Mouse (Mus musculus): ENCODE measurements around the gene S1pr4.

The S1pr4 gene

GRCm38 (mm10) chr10:81500032-81500431, at the start of gene S1pr4:
Gene S1pr4 (minus strand): TSS chr10:81500132.
- DNase-seq: no peak

- DNase-seq: no peak
Observed at GRCm38 (mm10) chr10:81548944-81549343, 49.0 kb upstream of the S1pr4 start.

GRCm38 (mm10) chr10:81546788-81547571, 47.0 kb upstream of the S1pr4 start:
- DNase-seq: no peak

- no peak for DNase-seq
Observed at GRCm38 (mm10) chr10:81546332-81546731, 46.4 kb upstream of the S1pr4 start.

DNA sequence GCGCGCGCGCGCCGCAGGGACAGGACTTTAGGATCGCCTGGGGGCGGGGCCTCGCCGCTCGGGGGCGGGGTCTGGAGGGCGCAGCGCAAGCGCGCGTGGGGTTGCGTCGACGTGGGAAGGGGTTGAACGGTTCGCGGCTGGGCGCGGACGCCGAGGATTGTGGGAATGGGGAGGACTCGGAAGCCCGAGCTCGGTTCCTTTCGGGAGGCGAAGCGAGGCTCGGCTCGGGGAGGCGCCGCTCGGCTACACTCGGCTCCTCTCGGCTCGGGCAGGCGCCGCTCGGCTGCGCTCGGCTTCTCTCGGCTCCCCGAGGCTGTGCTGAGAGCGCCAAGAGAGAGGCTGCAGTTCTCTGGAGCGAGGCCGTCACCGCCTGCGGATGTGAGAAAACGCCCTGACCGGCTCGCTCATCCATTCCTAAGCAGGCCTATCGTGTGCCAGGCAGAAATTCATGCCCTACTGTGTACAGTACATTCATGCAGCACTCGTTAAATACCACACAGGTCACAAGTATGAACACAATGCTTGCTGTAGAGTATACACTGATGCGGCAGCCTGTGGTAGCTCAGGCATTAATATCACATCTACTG, 45.3 kb upstream of the S1pr4 start, which contains the start of gene Gna11:
Gna11 (minus strand) TSS at position 30 of the 587 bp plus-strand sequence.
- peak; percentile 100 for DNase-seq

- peak in 1 of 2 experiments; percentile 38 for DNase-seq
Observed at GRCm38 (mm10) chr10:81544296-81545160, 44.6 kb upstream of the S1pr4 start.

DNA sequence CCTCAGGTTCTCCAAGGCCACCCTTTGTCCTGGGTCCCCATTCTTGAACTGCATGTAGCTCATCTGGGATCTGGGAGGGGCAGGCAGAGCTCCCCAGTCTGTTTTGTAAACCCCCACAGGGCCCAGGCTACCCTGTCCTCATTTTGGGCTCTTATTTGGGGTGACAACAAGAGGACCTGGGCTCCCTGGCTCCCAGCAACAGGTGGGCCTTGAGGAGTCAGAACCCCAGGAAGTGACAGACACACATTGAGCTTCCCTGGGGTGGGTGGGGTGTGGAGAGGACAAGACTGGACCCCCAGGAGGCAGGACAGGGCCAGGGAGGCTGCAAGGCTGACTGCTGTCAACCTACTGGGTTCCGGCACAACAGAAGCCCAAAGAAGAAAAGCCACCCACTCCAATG, 43.7 kb upstream of the S1pr4 start:
- peak in 1 of 2 experiments; percentile 42 for DNase-seq

GRCm38 (mm10) chr10:81542727-81543460, 43.0 kb upstream of the S1pr4 start:
- DNase-seq: no peak

DNA sequence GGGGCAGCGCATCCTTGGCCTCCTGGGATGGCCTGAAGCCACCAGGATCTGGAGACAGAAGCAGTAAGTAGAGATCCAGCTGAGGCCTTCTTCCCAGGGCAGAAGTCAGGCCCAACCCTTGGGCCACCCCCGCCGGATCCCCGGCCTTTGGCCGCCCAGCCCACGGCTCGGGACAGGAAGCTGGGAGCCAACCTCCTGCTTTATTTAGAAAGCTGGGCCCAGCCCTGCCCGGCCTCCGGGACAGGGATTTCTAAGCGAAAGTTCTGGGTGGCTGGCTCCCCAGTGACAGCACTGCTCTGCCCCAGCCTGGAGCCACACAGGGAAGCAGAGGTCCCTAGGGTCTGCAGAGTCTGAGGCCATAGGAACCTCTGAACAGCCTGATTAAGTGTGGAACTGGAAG, 41.9 kb upstream of the S1pr4 start:
- no peak for DNase-seq

GRCm38 (mm10) chr10:81541363-81541762, 41.4 kb upstream of the S1pr4 start:
- no peak for DNase-seq

DNA sequence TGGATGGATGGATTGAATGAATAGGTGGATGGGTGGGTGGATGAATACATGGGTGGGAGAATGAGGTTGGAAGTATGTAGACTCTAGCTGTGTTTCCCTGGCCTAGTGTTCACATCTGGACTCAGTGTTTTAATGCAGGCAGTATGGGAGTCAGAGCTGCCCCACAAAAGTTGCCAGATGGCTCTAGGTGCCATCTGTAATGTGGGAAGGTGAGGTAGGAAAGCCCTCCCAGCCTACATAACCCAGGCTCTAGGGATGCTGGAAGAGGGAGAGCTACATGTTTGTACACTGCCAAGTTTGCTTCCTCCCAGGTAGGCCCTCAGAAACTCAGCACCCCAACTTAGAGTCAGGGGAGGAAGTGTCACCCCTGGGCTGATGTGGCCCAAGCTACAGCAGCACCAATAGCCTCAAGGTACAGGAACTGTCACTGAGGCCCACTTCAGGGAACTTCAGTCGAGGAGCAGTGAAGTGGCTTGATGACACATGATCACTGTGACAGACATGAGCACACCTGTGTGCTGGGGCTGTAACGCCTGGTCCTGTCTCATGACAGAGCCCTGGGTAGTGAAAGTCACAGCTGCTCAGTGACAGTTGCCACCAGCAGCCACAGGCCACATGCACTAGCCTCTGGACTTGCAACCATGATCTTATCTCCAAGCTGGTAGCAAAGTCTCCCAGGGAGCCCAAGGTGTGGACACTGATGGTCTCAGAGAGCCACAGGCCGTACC, 38.6 kb upstream of the S1pr4 start:
- no peak for DNase-seq

DNA sequence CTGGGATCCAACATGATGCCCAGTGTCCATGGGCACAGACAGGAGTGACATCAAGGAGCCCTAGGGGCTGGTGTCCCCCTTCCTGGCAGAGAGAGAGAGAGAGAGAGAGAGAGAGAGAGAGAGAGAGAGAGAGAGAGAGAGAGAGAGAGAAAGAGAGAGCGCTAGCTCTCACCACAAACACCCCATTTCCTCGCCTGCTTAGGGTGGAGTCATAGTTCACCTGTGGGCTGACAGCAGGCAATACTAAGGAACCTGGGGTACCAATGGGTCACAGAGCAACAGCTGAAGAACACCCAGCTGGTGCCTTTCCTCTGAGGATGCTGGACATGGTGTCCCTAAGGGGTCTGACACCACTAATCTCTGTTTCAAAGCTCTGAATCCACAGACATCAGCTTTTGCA, 37.5 kb upstream of the S1pr4 start:
- DNase-seq: no peak

DNA sequence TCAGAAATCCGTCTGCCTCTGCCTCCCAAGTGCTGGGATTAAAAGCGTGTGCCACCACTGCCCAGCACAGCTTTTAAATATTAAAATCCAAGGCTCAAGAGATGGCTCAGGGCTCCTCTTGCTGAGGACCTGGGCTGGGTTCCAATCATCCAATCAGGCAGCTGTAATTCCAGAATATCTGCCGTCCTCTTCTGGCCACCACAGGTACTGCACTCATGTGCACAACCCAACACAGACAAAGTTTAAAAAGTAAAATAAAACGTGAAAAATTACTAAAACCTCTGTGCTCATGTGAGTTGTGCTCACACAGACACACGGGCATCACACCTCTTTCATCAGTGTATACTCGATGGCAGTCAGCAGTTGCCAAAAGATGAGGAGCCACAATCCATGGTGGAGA, 36.8 kb upstream of the S1pr4 start:
- DNase-seq: peak in 1 of 2 experiments; percentile 64

DNA sequence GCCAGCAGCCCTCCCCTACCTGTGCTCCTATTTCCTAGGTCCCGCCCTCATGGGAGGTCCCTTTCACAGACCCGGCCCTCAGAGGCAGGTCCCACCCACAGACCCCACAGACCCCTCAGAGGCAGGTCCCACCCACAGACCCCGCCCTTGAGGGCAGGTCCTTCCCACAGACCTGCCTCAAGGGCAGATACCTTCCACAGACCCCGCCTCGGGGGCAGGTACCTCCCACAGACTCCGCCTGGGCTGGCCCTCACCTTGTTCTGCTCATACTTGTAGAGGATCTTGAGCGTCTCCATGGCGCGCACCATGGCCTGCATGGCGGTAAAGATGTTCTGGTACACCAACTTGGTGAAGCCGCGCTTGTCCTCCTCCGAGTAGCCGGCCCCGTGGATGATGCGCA, 34.9 kb upstream of the S1pr4 start:
- no peak for DNase-seq

DNA sequence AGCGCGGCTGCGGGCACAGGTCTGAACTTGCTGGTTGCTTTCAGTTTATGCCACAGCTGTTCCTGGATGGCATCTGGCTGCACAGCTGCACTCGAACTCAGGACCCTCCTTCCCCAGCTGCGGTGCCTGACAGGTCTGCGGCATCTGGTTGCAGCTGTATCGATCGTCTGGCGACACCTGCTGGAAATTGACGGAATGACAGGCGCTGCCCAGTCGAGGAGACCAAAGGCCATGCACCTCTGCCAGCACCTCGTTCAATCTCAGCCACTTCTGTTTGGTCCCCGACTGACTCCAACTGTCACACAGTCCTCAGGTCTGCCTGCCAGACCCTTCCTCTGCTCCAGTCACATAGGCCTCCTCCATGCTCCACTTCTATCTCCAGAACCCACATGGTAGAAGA, 26.8 kb upstream of the S1pr4 start:
- DNase-seq: peak; percentile 72 to 82

DNA sequence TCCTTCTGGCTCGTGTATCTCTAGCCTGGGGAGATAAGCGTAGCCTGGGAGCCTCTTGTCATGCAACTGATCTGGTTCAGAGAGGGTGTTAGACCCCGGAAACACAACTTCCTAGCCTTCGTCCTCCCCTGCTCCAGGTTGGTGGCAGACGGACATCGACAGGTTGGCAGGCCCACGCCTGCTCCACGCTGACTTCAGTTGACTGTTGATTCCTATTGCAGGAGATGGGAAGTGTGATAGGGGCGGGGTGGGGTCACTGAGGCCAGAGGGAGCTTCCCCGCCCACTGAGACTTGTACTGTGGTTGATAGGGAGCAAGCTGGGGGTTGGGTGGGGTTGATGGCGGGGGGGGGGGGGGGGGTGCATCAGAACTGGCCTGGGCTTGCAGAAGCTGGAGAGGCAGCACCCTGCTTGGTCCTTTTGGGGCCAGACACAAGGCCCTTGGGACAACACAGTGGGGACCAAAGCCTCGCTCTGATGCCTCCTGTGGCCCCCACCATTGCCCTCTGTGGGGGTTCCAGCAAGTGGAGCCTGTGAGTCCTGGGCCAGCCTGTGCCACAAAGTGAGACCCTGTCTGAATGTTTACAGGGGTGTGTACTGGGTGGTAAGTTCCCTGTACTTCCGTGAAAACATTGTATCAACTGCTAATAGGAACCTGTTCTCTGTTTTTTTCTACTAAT, 25.2 kb upstream of the S1pr4 start:
- no peak for DNase-seq

GRCm38 (mm10) chr10:81524051-81524605, 24.2 kb upstream of the S1pr4 start, which contains the start of gene Gna15:
Gene Gna15 (minus strand): TSS chr10:81524225.
- no peak for DNase-seq

DNA sequence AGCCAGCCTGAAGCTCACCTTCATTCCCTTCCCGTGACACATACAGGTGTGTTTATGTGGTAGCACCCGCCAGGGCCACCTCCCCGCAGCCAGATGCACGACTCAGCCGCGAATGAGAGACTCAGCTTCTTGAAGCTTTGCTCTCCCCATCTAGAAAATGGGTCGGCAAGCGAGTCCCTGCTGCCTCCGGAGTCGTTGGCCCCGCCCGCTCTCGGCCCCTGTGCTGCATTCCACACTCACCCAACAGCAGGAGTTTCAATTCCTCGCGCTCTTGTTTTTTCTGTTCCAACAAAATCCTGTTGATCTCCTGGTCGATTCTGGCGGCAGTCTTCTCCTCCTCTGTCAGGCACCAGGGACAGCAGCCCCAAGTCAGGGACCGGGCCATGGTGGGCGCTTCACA, 23.6 kb upstream of the S1pr4 start:
- DNase-seq: no peak

DNA sequence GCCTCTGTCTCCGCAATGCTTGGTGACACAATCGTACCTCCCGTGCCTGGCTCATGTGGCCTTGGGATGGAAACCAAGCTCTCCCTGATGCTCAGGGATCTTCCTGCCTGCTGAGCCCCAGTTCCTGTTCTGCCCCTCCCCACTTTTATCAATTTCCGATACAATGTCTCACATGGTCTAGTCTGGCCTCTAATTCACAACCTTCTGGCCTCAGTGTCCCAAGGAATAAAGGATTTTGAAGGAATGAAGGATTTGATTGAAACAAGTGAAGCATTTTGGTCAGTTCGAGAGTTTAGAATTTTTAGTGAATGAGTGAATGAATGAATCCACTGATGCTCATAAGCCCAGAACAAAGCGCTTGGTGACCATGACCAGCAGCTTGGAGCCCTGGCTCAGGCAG, 23.2 kb upstream of the S1pr4 start:
- DNase-seq: no peak

- no peak for DNase-seq
Observed at GRCm38 (mm10) chr10:81519978-81520365, 20.0 kb upstream of the S1pr4 start.
